Mouse (Mus musculus) spleen, adult 2 months (tissue): Measurements from ENCODE around the gene Chst1. TPM values are rescaled to one million over a fixed set of nuclear protein-coding genes. Genes with fewer than 3 reads are reported as not detected.

Experiments
- DNase-seq, 2 experiments: peaks; one replicate each; pipeline versions ENCODE4 v3.0.0 to v3.0.0-alpha.2; 2012 to 2021; ENCODE audit warnings: low spot score in 2 of 2, low read depth in 1 of 2
- H3K27ac ChIP-seq: fragments of 200-500 bp; 2 replicates; pipeline ENCODE4 v1.5.1; 2012; ENCODE audit warnings: low read length, inconsistent platforms; ENCODE audit not compliant: insufficient read depth
- H3K27me3 ChIP-seq: fragments of 200-500 bp; 2 replicates; pipeline ENCODE4 v1.6.1; 2012; ENCODE audit warnings: mild to moderate bottlenecking, moderate library complexity, low read length, inconsistent platforms; ENCODE audit not compliant: control insufficient read depth, insufficient read depth
- H3K36me3 ChIP-seq: fragments of 200-500 bp; 2 replicates; pipeline ENCODE4 v1.6.1; 2012; ENCODE audit warnings: mild to moderate bottlenecking, low read length, inconsistent platforms; ENCODE audit not compliant: control insufficient read depth, insufficient read depth
- H3K4me1 ChIP-seq: fragments of 200-500 bp; 2 replicates; pipeline ENCODE4 v1.6.1; 2011; ENCODE audit warnings: inconsistent platforms; ENCODE audit not compliant: control insufficient read depth, insufficient read depth, insufficient read length
- H3K4me3 ChIP-seq: fragments of 200-500 bp; 2 replicates; pipeline ENCODE4 v1.5.1; 2011; ENCODE audit warnings: mild to moderate bottlenecking, inconsistent platforms; ENCODE audit not compliant: insufficient read depth, insufficient read length; ENCODE audit errors: extremely low read depth
- CTCF ChIP-seq: fragments of 200-500 bp; IDR thresholded peaks from 2 replicates; pipeline ENCODE4 v1.5.1; 2011; ENCODE audit warnings: mild to moderate bottlenecking, inconsistent platforms; ENCODE audit not compliant: insufficient read depth, insufficient read length, insufficient replicate concordance; ENCODE audit errors: extremely low read depth
- POLR2A ChIP-seq: fragments of 200-500 bp; IDR thresholded peaks from 2 replicates; pipeline ENCODE4 v1.6.1; 2011; ENCODE audit warnings: low read depth, low read length, inconsistent platforms
- WGBS: fragments of 180-500 bp; shearing (Covaris S2); methylation state at CpG from one replicate; pipeline ENCODE4 v1.1.7; 2018; 5-methylcytosine and 5-hydroxymethylcytosine counted together
- polyA plus RNA-seq: library from polyadenylated mRNA; depleted of rRNA; stranded (reverse); fragments of >200 nt; gene quantifications from 2 replicates; pipeline ENCODE4 v1.2.3, GENCODE M21; 2012; rRNA removed

The Chst1 gene
- 20.0 and 20.7 TPM in 2 replicates for polyA plus RNA-seq

GRCm38 (mm10) chr2:92599487-92600347 is at the start of gene Chst1:
TSS of gene Chst1 (plus strand) at chr2:92599707.
- DNase-seq, result no peak
- TF ChIP-seq POLR2A, result no peak
- no peak for TF ChIP-seq CTCF
- Histone ChIP-seq H3K36me3 (no peaks in the 10 kb centered on the region), H3K4me3 (peak within 1 kb of the TSS; percentile 28), H3K27ac (0 out of 2 replicates have a peak within 1 kb of the TSS, but pooled peaks have one; percentile 2), H3K4me1 (no peaks in the 10 kb centered on the region), H3K27me3 (peaks cover 6% of the 10 kb centered on the region)
- under 1% methylated on average over 49 of the region's 82 CpGs for WGBS

GRCm38 (mm10) chr2:92550051-92550450 is 49.5 kb upstream of the Chst1 start:
- no peak overlapping the region for H3K27ac ChIP-seq
- H3K36me3 ChIP-seq, result no peaks in the 10 kb centered on the region
- no peaks in the 10 kb centered on the region for H3K27me3 ChIP-seq
- H3K4me3 ChIP-seq, result no peak overlapping the region
- WGBS, result 18% methylated on average over 2 of the region's 2 CpGs
- no peak for DNase-seq
- no peaks in the 10 kb centered on the region for H3K4me1 ChIP-seq
- TF ChIP-seq CTCF (no peak), POLR2A (no peak)

DNA sequence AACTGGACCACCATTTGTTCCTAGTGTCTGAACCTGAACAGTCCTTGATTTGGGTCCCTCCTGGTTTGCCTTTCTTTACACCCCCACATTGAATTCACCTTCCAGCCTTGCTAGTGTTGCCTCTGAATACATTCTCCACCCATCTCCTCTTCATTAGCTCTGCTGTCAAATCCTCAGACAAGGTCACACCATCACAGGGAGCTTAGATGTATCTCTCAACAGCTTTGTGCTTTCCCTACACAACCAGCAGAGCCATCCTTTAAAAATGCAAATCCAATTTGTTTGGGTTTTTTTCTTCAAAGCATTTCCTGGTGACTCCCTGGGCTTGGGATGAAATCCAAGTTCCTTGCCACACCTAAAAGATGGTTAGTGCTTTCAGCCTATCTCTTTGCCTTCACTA is 45.0 kb upstream of the Chst1 start:
- no peak for DNase-seq
- no peaks in the 10 kb centered on the region for H3K36me3 ChIP-seq
- no peaks in the 10 kb centered on the region for H3K4me1 ChIP-seq
- H3K27me3 ChIP-seq, result no peaks in the 10 kb centered on the region
- no peak overlapping the region for H3K4me3 ChIP-seq
- TF ChIP-seq CTCF (no peak), POLR2A (no peak)
- no peak overlapping the region for H3K27ac ChIP-seq

DNA sequence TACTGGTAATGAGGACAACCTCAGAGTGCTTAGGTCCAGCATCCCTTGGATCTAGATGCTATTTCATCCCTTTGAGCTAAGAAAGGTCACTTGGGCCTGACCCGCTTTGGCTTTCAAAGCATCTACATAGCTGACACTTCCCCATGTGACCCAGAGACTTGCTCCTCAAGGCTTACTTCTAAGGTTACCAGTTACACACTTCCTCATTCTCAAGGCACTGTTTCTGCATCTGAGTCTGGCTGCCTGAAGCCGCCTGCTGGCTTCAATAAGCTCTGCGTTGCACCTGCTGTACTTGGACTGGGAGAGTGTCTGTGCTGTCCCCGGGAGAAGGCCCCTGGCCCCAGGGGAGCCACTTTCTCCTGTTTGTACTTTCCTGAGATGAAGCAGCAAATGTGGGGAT is 36.6 kb upstream of the Chst1 start:
- no peaks in the 10 kb centered on the region for H3K36me3 ChIP-seq
- 13% methylated on average over 4 of the region's 4 CpGs for WGBS
- no peak overlapping the region for H3K4me3 ChIP-seq
- no peak overlapping the region for H3K27ac ChIP-seq
- no peak for DNase-seq
- H3K27me3 ChIP-seq, result no peaks in the 10 kb centered on the region
- TF ChIP-seq POLR2A (no peak), CTCF (no peak)
- no peaks in the 10 kb centered on the region for H3K4me1 ChIP-seq

DNA sequence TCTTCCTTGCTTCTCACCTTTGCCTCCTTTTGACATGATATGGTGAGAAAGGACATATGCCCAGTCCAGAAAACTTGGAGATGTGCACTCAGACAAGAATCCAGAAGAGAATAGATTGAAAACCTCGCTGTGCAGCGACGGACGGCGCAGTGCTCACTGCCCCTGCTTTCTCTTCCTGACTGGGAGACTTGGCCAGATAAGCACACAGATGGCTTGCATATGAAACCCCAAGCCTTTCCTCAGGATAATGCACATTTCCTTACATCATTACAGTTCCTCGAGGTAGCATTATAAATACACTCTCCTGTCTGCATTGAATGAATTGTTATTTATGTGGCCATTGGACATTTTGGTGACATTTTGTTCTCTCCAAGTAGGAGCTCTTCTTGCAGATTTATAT is 28.9 kb upstream of the Chst1 start:
- no peaks in the 10 kb centered on the region for H3K36me3 ChIP-seq
- no peaks in the 10 kb centered on the region for H3K4me1 ChIP-seq
- no peak overlapping the region for H3K27ac ChIP-seq
- no peaks in the 10 kb centered on the region for H3K27me3 ChIP-seq
- no peak for DNase-seq
- 77% methylated on average over 6 of the region's 6 CpGs for WGBS
- TF ChIP-seq CTCF (no peak), POLR2A (no peak)
- no peak overlapping the region for H3K4me3 ChIP-seq

DNA sequence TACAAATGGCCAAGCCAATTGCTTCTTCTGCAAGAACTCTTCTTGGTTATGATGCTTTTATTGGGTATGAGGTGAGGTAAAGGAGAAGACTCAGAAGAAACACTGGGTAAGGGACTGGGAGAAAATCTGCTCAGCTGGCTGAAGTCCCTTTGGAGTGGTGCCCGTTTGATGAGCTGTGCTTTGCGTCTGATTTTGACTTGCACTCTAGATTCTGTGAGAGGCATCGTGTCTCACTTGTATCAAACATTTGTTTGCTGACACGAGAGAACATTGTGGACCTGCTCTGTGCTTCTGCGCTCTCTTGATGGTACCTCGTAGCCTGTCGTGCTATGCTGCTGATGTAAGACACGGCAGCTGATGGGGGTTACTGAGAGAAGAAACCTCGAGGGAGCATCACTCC is 21.7 kb upstream of the Chst1 start:
- Histone ChIP-seq H3K4me1 (no peaks in the 10 kb centered on the region), H3K27me3 (no peaks in the 10 kb centered on the region)
- no peak for TF ChIP-seq CTCF
- no peak for TF ChIP-seq POLR2A

GRCm38 (mm10) chr2:92581302-92581701 is 18.2 kb upstream of the Chst1 start:
- no peak for DNase-seq
- H3K4me1 ChIP-seq, result no peaks in the 10 kb centered on the region
- no peaks in the 10 kb centered on the region for H3K36me3 ChIP-seq
- H3K4me3 ChIP-seq, result no peak overlapping the region
- no peak for TF ChIP-seq POLR2A
- no peak for TF ChIP-seq CTCF
- H3K27ac ChIP-seq, result no peak overlapping the region
- WGBS, result 90% methylated on average over 7 of the region's 7 CpGs
- no peaks in the 10 kb centered on the region for H3K27me3 ChIP-seq

More for the DNA sequence above, 21.7 kb upstream of the Chst1 start:
- Histone ChIP-seq H3K27ac (no peak overlapping the region), H3K4me3 (no peak overlapping the region), H3K36me3 (no peaks in the 10 kb centered on the region)
- WGBS, result 76% methylated on average over 9 of the region's 9 CpGs
- no peak for DNase-seq
